Mouse (Mus musculus) adipose tissue, adult 10 weeks (tissue): ENCODE measurements around the gene Olfr518. TPM values are rescaled to one million over a fixed set of nuclear protein-coding genes. Genes with fewer than 3 reads are reported as not detected.

ENCODE experiments used
- polyA plus RNA-seq: library from polyadenylated mRNA; stranded (reverse); fragments of 350-450 nt; fragmentation: Illumina TruSeq; extraction: RNeasy Lipid Tissue Mini Kit (QIAGEN cat#74804); gene quantifications from one replicate; pipeline ENCODE4 v1.2.3, GENCODE M21; 2014; ENCODE audit warnings: low read depth, low replicate concordance

Gene Olfr518
- not detected for polyA plus RNA-seq

GRCm38 (mm10) chr7:108884906-108885305, at the start of gene Olfr518:
Olfr518 (minus strand) TSS chr7:108885006.

GRCm38 (mm10) chr7:108933794-108934731, 49.3 kb upstream of the Olfr518 start, which contains the start of gene Eif3f:
Eif3f (plus strand) TSS chr7:108934417.

GRCm38 (mm10) chr7:108929726-108930393, 45.1 kb upstream of the Olfr518 start, which contains the start of gene Nlrp10:
Nlrp10 (minus strand) TSS chr7:108930178.

GRCm38 (mm10) chr7:108894320-108894719, 9.5 kb upstream of the Olfr518 start, which contains the start of gene Olfr519:
Olfr519 (minus strand) TSS chr7:108894420.

GRCm38 (mm10) chr7:108872279-108872678, 12.5 kb downstream of the Olfr518 start, which contains the start of gene Olfr517:
Olfr517 (minus strand) TSS chr7:108872379.

GRCm38 (mm10) chr7:108850429-108850828, 34.4 kb downstream of the Olfr518 start, which contains the start of gene Olfr516:
Olfr516 (minus strand) TSS chr7:108850529.

Other genes starting within 250 kb of the Olfr518 start
- gene Olfr509, start 233.1 kb downstream of the Olfr518 start, polyA plus RNA-seq, result not detected
- gene Olfr510, start 218.6 kb downstream of the Olfr518 start, polyA plus RNA-seq, result not detected
- gene Olfr512, start 171.7 kb downstream of the Olfr518 start, polyA plus RNA-seq, result not detected
- not detected for gene Olfr513, start 134.0 kb downstream of the Olfr518 start, polyA plus RNA-seq
- gene Olfr514, start 59.0 kb downstream of the Olfr518 start, polyA plus RNA-seq, result not detected
- gene Olfr516, start 34.5 kb downstream of the Olfr518 start, polyA plus RNA-seq, result not detected
- not detected for gene Olfr517, start 12.6 kb downstream of the Olfr518 start, polyA plus RNA-seq
- not detected for gene Olfr519, start 9.4 kb upstream of the Olfr518 start, polyA plus RNA-seq
- gene Nlrp10, start 45.2 kb upstream of the Olfr518 start, polyA plus RNA-seq, result 0.97 TPM
- 156 TPM for gene Eif3f, start 49.4 kb upstream of the Olfr518 start, polyA plus RNA-seq
- gene Tub, start 65.3 kb upstream of the Olfr518 start, polyA plus RNA-seq, result 0.55 TPM
- 2.6 TPM for gene Ric3, start 198.3 kb upstream of the Olfr518 start, polyA plus RNA-seq